Mouse (Mus musculus): ENCODE results near the gene Pcp4.

- TF ChIP-seq POLR2A (IDR thresholded peaks at IDR 0.05; ENCODE audit: extremely low read depth, insufficient read depth, low read length) (no peak), CTCF (IDR thresholded peaks at IDR 0.05; ENCODE audit: low read depth, low read length) (no peak)
Observed at GRCm38 (mm10) chr16:96552680-96553079, 85.3 kb downstream of the Pcp4 start.

All from liver, adult 2 months (tissue).